Mouse (Mus musculus) embryonic stem cell, embryonic (primary cell): ENCODE data around the gene Slc39a7.
"Not testable (repeated sequence)": the region's sequence is repeated elsewhere in the genome, so short reads cannot be mapped to it uniquely, and the experiment has no call there.

Source experiments
- CTCF ChIA-PET, 4 experiments: fragments of 300-600 bp in 2 of 4; fragments of 350-600 bp in 2 of 4; sonication (Branson Sonifier 250); formaldehyde crosslinking; loops; one replicate each; lab custom pipeline; 2022; ENCODE audit warnings: inconsistent platforms in 2 of 4; lab: Charles Lee
- POLR2A ChIA-PET, 4 experiments: fragments of 300-600 bp in 2 of 4; fragments of 350-600 bp in 2 of 4; sonication (Branson Sonifier 250); formaldehyde crosslinking; loops; one replicate each; lab custom pipeline; 2022; ENCODE audit warnings: antibody characterized with exemption in 4 of 4, inconsistent platforms in 1 of 4; lab: Charles Lee

The Slc39a7 gene

GRCm38 (mm10) chr17:33998697-33999096 lies 32.8 kb downstream of the Slc39a7 start:
- CTCF ChIA-PET, result not testable (repeated sequence)

GRCm38 (mm10) chr17:33997025-33997424 lies 34.5 kb downstream of the Slc39a7 start:
- POLR2A ChIA-PET, result interaction anchor here in 2 of 4 experiments (0.6 to 1.1 kb wide), 2 partner anchors 109 to 122 kb away, joined by 3 read pairs; partner anchors contain the start of gene H2-DMa (in 1 of the 2)
- CTCF ChIA-PET, result interaction anchor here (1.0 to 1.9 kb wide), 5 partner anchors 15 to 1269 kb away, joined by 3 to 10 read pairs (median 3); no protein-coding TSS in a partner anchor

More at GRCm38 (mm10) chr17:33998697-33999096, 32.8 kb downstream of the Slc39a7 start:
- POLR2A ChIA-PET, result interaction anchor here in 1 of 4 experiments (1.2 kb wide), 1 partner anchor 56 kb away, joined by 3 read pairs; no protein-coding TSS in a partner anchor

GRCm38 (mm10) chr17:33995651-33996050 lies 35.8 kb downstream of the Slc39a7 start:
- ChIA-PET CTCF (interaction anchor here in 2 of 4 experiments (1.4 to 1.9 kb wide), 2 partner anchors 27 to 1271 kb away, joined by 3 to 10 read pairs; no protein-coding TSS in a partner anchor), POLR2A (interaction anchor here in 3 of 4 experiments (0.6 to 1.4 kb wide), 6 partner anchors 16 to 1272 kb away, joined by 3 to 4 read pairs (median 3); no protein-coding TSS in a partner anchor)

GRCm38 (mm10) chr17:33994959-33995358 lies 36.5 kb downstream of the Slc39a7 start:
- ChIA-PET POLR2A (interaction anchor here in 2 of 4 experiments (0.6 to 1.3 kb wide), 3 partner anchors 32 to 1273 kb away, joined by 3 to 4 read pairs (median 3); no protein-coding TSS in a partner anchor), CTCF (interaction anchor here in 3 of 4 experiments (0.6 to 1.5 kb wide), 4 partner anchors 22 to 1274 kb away, joined by 3 to 7 read pairs (median 4); no protein-coding TSS in a partner anchor)

GRCm38 (mm10) chr17:33991788-33992664 lies 39.5 kb downstream of the Slc39a7 start:
- ChIA-PET CTCF (interaction anchor here (0.6 to 3.5 kb wide), 39 partner anchors 8 to 874 kb away, joined by 3 to 23 read pairs (median 4); partner anchors contain the start of genes Cd320 (in 1 of the 4), H2-K1 (in 1 of the 4), Rps18 (in 1 of the 4) and Rxrb (in 1 of the 4)), POLR2A (interaction anchor here in 3 of 4 experiments (0.6 to 2.0 kb wide), 19 partner anchors 8 to 392 kb away, joined by 3 to 7 read pairs (median 4); partner anchors contain the start of genes B3galt4 (in 2 of the 3), Rps18 (in 2 of the 3), Rxrb (in 2 of the 3) and Slc39a7 (in 2 of the 3))

GRCm38 (mm10) chr17:33982136-33982535 lies 49.3 kb downstream of the Slc39a7 start:
- POLR2A ChIA-PET, result interaction anchor here in 3 of 4 experiments (0.6 to 7.4 kb wide), 16 partner anchors 9 to 1438 kb away, joined by 3 to 39 read pairs (median 4); partner anchors contain the start of genes H2-K1 (in 2 of the 3), Rps18 (in 2 of the 3), Vps52 (in 2 of the 3) and B3galt4 (in 1 of the 3)
- CTCF ChIA-PET, result interaction anchor here (0.6 to 3.2 kb wide), 30 partner anchors 9 to 1438 kb away, joined by 3 to 29 read pairs (median 5); partner anchors contain the start of genes Pfdn6 (in 1 of the 4), Rxrb (in 1 of the 4), Slc39a7 (in 1 of the 4) and Wdr46 (in 1 of the 4)

GRCm38 (mm10) chr17:33981192-33981909 lies 50.1 kb downstream of the Slc39a7 start:
- CTCF ChIA-PET, result interaction anchor here (0.5 to 3.2 kb wide), 23 partner anchors 9 to 1488 kb away, joined by 3 to 29 read pairs (median 6); partner anchors contain the start of genes Rps18 (in 1 of the 4), Rxrb (in 1 of the 4), Slc39a7 (in 1 of the 4) and Vps52 (in 1 of the 4)
- POLR2A ChIA-PET, result interaction anchor here in 3 of 4 experiments (0.6 to 7.4 kb wide), 29 partner anchors 9 to 168 kb away, joined by 3 to 39 read pairs (median 5); partner anchors contain the start of genes Ndufa7 (in 3 of the 3), Rps28 (in 3 of the 3), Rxrb (in 3 of the 3) and Slc39a7 (in 3 of the 3)

- ChIA-PET POLR2A (interaction anchor here in 3 of 4 experiments (0.6 to 7.4 kb wide), 39 partner anchors 8 to 190 kb away, joined by 3 to 39 read pairs (median 4); partner anchors contain the start of genes Ndufa7 (in 3 of the 3), Rps18 (in 3 of the 3), Rps28 (in 3 of the 3) and Rxrb (in 3 of the 3)), CTCF (interaction anchor here (0.6 to 3.2 kb wide), 20 partner anchors 8 to 1488 kb away, joined by 3 to 29 read pairs (median 5); partner anchors contain the start of genes Rps18 (in 1 of the 4), Rxrb (in 1 of the 4), Slc39a7 (in 1 of the 4) and Vps52 (in 1 of the 4))
These were observed 51.1 kb downstream of the Slc39a7 start for GRCm38 (mm10) chr17:33980181-33981035.

GRCm38 (mm10) chr17:33979512-33980050 lies 51.9 kb downstream of the Slc39a7 start:
- CTCF ChIA-PET, result interaction anchor here (0.8 to 3.2 kb wide), 10 partner anchors 11 to 1489 kb away, joined by 3 to 29 read pairs (median 6); partner anchors contain the start of genes Rxrb (in 1 of the 4) and Slc39a7 (in 1 of the 4)
- POLR2A ChIA-PET, result interaction anchor here in 3 of 4 experiments (0.6 to 7.4 kb wide), 35 partner anchors 10 to 191 kb away, joined by 3 to 39 read pairs (median 4); partner anchors contain the start of genes Ndufa7 (in 3 of the 3), Rps18 (in 3 of the 3), Rps28 (in 3 of the 3) and Vps52 (in 3 of the 3)

- POLR2A ChIA-PET, result interaction anchor here in 3 of 4 experiments (0.6 to 7.4 kb wide), 31 partner anchors 9 to 890 kb away, joined by 3 to 39 read pairs (median 4); partner anchors contain the start of genes Rps18 (in 3 of the 3), Rxrb (in 3 of the 3), Slc39a7 (in 3 of the 3) and Vps52 (in 3 of the 3)
- CTCF ChIA-PET, result interaction anchor here in 3 of 4 experiments (0.6 to 2.3 kb wide), 9 partner anchors 10 to 1490 kb away, joined by 3 to 18 read pairs (median 5); no protein-coding TSS in a partner anchor
These were observed 52.9 kb downstream of the Slc39a7 start for GRCm38 (mm10) chr17:33978631-33979031.
